Mouse (Mus musculus) midbrain, embryonic 12.5 days (tissue): ENCODE results near the gene Klhl33. TPM values are rescaled to one million over a fixed set of nuclear protein-coding genes. Genes with fewer than 3 reads are reported as not detected.
A peak's percentile ranks its signal among the peaks of the same experiment; 100 is the strongest.
"Not testable (repeated sequence)": the region's sequence is repeated elsewhere in the genome, so short reads cannot be mapped to it uniquely, and the experiment has no call there.

ENCODE experiments used
- ATAC-seq: fragments of 200-750 bp; cut with Nextera tagmentation; 2 replicates; pipeline ENCODE4 v1.8.0; 2017; ENCODE audit warnings: low read depth, moderate TSS enrichment, moderate library complexity; ENCODE audit not compliant: low FRiP score
- H3K27ac ChIP-seq: fragments of 300-500 bp; sonication (generic); replicated peaks from 2 replicates; pipeline ENCODE4 v1.5.1; 2016; ENCODE audit warnings: mild to moderate bottlenecking
- H3K27me3 ChIP-seq: fragments of 300-500 bp; sonication (generic); 2 replicates; pipeline ENCODE4 v1.6.1; 2016; ENCODE audit warnings: mild to moderate bottlenecking
- H3K36me3 ChIP-seq: fragments of 300-500 bp; sonication (generic); 2 replicates; pipeline ENCODE4 v1.6.1; 2016
- H3K4me1 ChIP-seq: fragments of 300-500 bp; sonication (generic); 2 replicates; pipeline ENCODE4 v1.6.1; 2016
- H3K4me2 ChIP-seq: fragments of 300-500 bp; sonication (generic); replicated peaks from 2 replicates; pipeline ENCODE4 v1.6.1; 2016; ENCODE audit warnings: mild to moderate bottlenecking, moderate library complexity
- H3K4me3 ChIP-seq: fragments of 300-500 bp; sonication (generic); 2 replicates; pipeline ENCODE4 v1.5.1; 2016; ENCODE audit warnings: mild to moderate bottlenecking
- H3K9ac ChIP-seq: fragments of 300-500 bp; sonication (generic); replicated peaks from 2 replicates; pipeline ENCODE4 v1.6.1; 2016; ENCODE audit warnings: mild to moderate bottlenecking, moderate library complexity
- H3K9me3 ChIP-seq: fragments of 300-500 bp; sonication (generic); 2 replicates; pipeline ENCODE4 v1.6.1; 2016; ENCODE audit warnings: mild to moderate bottlenecking
- WGBS: fragments of 180-500 bp; shearing (Covaris S2); methylation state at CpG from one replicate; pipeline ENCODE4 v1.1.7; 2016; 5-methylcytosine and 5-hydroxymethylcytosine counted together
- polyA plus RNA-seq: library from polyadenylated mRNA; unstranded; fragments of >200 nt; fragmentation: Nextera tagmentation; extraction: Ambion mirVana; gene quantifications from 2 replicates; pipeline ENCODE4 v1.2.1, GENCODE M21; 2016

The Klhl33 gene
- polyA plus RNA-seq, 1 experiment from 2014 or later, result 0.60 TPM

- ATAC-seq, result peak; percentile 90
- Histone ChIP-seq H3K9me3 (no peaks in the 10 kb centered on the region), H3K4me2 (peak within 1 kb of the TSS; percentile 67), H3K9ac (peak within 1 kb of the TSS; percentile 52), H3K36me3 (no peaks in the 10 kb centered on the region), H3K27me3 (no peaks in the 10 kb centered on the region), H3K4me3 (peak within 1 kb of the TSS; percentile 56), H3K4me1 (peaks cover 10% of the 10 kb centered on the region; the same call in 1 of the 2 replicates), H3K27ac (peak within 1 kb of the TSS; percentile 42; the same call in 1 of the 2 replicates)
- WGBS, result 7% methylated on average over 32 of the region's 32 CpGs
Observed at GRCm38 (mm10) chr14:50869889-50870804, 27.2 kb downstream of the Klhl33 start, which contains the start of gene Tep1. TSS of gene Tep1 (minus strand) at chr14:50870560.

GRCm38 (mm10) chr14:50868656-50869055 lies 28.7 kb downstream of the Klhl33 start:
- H3K9me3 ChIP-seq, result no peaks in the 10 kb centered on the region
- H3K9ac ChIP-seq, result no peak overlapping the region
- no peak for ATAC-seq
- no peaks in the 10 kb centered on the region for H3K36me3 ChIP-seq
- H3K4me2 ChIP-seq, result no peak overlapping the region
- H3K27ac ChIP-seq, result no peak overlapping the region
- no peaks in the 10 kb centered on the region for H3K27me3 ChIP-seq
- peaks cover 10% of the 10 kb centered on the region; the same call in 1 of the 2 replicates for H3K4me1 ChIP-seq
- H3K4me3 ChIP-seq, result no peak overlapping the region
- 87% methylated on average over 5 of the region's 5 CpGs for WGBS

- peaks cover 10% of the 10 kb centered on the region; the same call in 1 of the 2 replicates for H3K4me1 ChIP-seq
- WGBS, result 76% methylated on average over 4 of the region's 4 CpGs
Observed at GRCm38 (mm10) chr14:50868211-50868610, 29.1 kb downstream of the Klhl33 start.

GRCm38 (mm10) chr14:50866966-50867365 lies 30.3 kb downstream of the Klhl33 start:
- Histone ChIP-seq H3K9me3 (no peaks in the 10 kb centered on the region), H3K4me2 (no peak overlapping the region), H3K9ac (no peak overlapping the region), H3K36me3 (no peaks in the 10 kb centered on the region), H3K4me3 (no peak overlapping the region), H3K4me1 (peaks cover 10% of the 10 kb centered on the region; the same call in 1 of the 2 replicates), H3K27ac (no peak overlapping the region), H3K27me3 (no peaks in the 10 kb centered on the region)
- no peak for ATAC-seq
- 94% methylated on average over 3 of the region's 3 CpGs for WGBS

More at GRCm38 (mm10) chr14:50868211-50868610, 29.1 kb downstream of the Klhl33 start:
- no peak for ATAC-seq
- Histone ChIP-seq H3K9me3 (no peaks in the 10 kb centered on the region), H3K9ac (no peak overlapping the region), H3K27ac (no peak overlapping the region), H3K36me3 (no peaks in the 10 kb centered on the region), H3K4me3 (no peak overlapping the region), H3K4me2 (no peak overlapping the region), H3K27me3 (no peaks in the 10 kb centered on the region)

GRCm38 (mm10) chr14:50865005-50865404 lies 32.3 kb downstream of the Klhl33 start:
- not testable (repeated sequence) for H3K27me3 ChIP-seq, H3K4me2 ChIP-seq, ATAC-seq, H3K4me3 ChIP-seq, H3K4me1 ChIP-seq, H3K9me3 ChIP-seq, H3K36me3 ChIP-seq, H3K27ac ChIP-seq, H3K9ac ChIP-seq

GRCm38 (mm10) chr14:50862641-50863040 lies 34.7 kb downstream of the Klhl33 start:
- Histone ChIP-seq H3K9ac (no peak overlapping the region), H3K4me3 (no peak overlapping the region), H3K4me1 (no peaks in the 10 kb centered on the region), H3K36me3 (peaks cover 7% of the 10 kb centered on the region; the same call in 1 of the 2 replicates), H3K4me2 (no peak overlapping the region), H3K9me3 (no peaks in the 10 kb centered on the region), H3K27ac (no peak overlapping the region), H3K27me3 (no peaks in the 10 kb centered on the region)
- WGBS, result 93% methylated on average over 10 of the region's 10 CpGs
- ATAC-seq, result no peak

GRCm38 (mm10) chr14:50855788-50856187 lies 41.5 kb downstream of the Klhl33 start:
- ATAC-seq, result no peak
- Histone ChIP-seq H3K36me3 (peaks cover 7% of the 10 kb centered on the region; the same call in 1 of the 2 replicates), H3K4me3 (no peak overlapping the region), H3K27ac (no peak overlapping the region), H3K9ac (no peak overlapping the region), H3K9me3 (no peaks in the 10 kb centered on the region), H3K4me1 (no peaks in the 10 kb centered on the region), H3K27me3 (no peaks in the 10 kb centered on the region), H3K4me2 (no peak overlapping the region)
- WGBS, result 91% methylated on average over 5 of the region's 5 CpGs

Other genes starting within 250 kb of the Klhl33 start
- gene Olfr747, start 204.3 kb downstream of the Klhl33 start, polyA plus RNA-seq, result not detected in 2 replicates
- not detected in 2 replicates for gene Olfr748, start 190.1 kb downstream of the Klhl33 start, polyA plus RNA-seq
- gene Olfr749, start 152.4 kb downstream of the Klhl33 start, polyA plus RNA-seq, result not detected in 2 replicates
- gene Ttc5, start 112.0 kb downstream of the Klhl33 start, polyA plus RNA-seq, result 108 and 121 TPM in 2 replicates
- not detected in 2 replicates for gene Ccnb1ip1, start 89.8 kb downstream of the Klhl33 start, polyA plus RNA-seq
- gene Parp2, start 89.7 kb downstream of the Klhl33 start, polyA plus RNA-seq, result 52.1 and 55.8 TPM in 2 replicates
- gene Tep1, start 26.9 kb downstream of the Klhl33 start, polyA plus RNA-seq, result 3.7 and 5.1 TPM in 2 replicates
- gene Osgep, start 27.4 kb upstream of the Klhl33 start, polyA plus RNA-seq, result 141 and 147 TPM in 2 replicates
- 321 and 333 TPM in 2 replicates for gene Apex1, start 27.5 kb upstream of the Klhl33 start, polyA plus RNA-seq
- 68.3 and 72.8 TPM in 2 replicates for gene Pip4p1, start 33.3 kb upstream of the Klhl33 start, polyA plus RNA-seq
- gene Pnp, start 33.6 kb upstream of the Klhl33 start, polyA plus RNA-seq, result 50.0 and 50.1 TPM in 2 replicates
- gene Gm49342, start 47.0 kb upstream of the Klhl33 start, polyA plus RNA-seq, result not detected in 2 replicates
- 0.46 and 0.52 TPM in 2 replicates for gene Pnp2, start 58.5 kb upstream of the Klhl33 start, polyA plus RNA-seq
- not detected in 2 replicates for gene Rnase10, start 110.2 kb upstream of the Klhl33 start, polyA plus RNA-seq
- gene Rnase9, start 144.4 kb upstream of the Klhl33 start, polyA plus RNA-seq, result not detected in 2 replicates
- gene Rnase11, start 152.7 kb upstream of the Klhl33 start, polyA plus RNA-seq, result not detected in 2 replicates
- gene Rnase12, start 160.2 kb upstream of the Klhl33 start, polyA plus RNA-seq, result not detected in 2 replicates
- gene Olfr750, start 176.9 kb upstream of the Klhl33 start, polyA plus RNA-seq, result 0.03 TPM in 1 of 2 replicates, not detected in the other
- gene Rnase4, start 193.6 kb upstream of the Klhl33 start, polyA plus RNA-seq, result 12.0 and 14.2 TPM in 2 replicates
- 1.9 and 3.2 TPM in 2 replicates for gene Ang, start 193.6 kb upstream of the Klhl33 start, polyA plus RNA-seq
- gene Eddm3b, start 216.9 kb upstream of the Klhl33 start, polyA plus RNA-seq, result not detected in 2 replicates
- 0.43 and 0.50 TPM in 2 replicates for gene Rnase6, start 226.4 kb upstream of the Klhl33 start, polyA plus RNA-seq
- not detected in 2 replicates for gene Rnase1, start 249.3 kb upstream of the Klhl33 start, polyA plus RNA-seq